Mouse (Mus musculus): ENCODE results near the gene Dennd6a. TPM values are rescaled to one million over a fixed set of nuclear protein-coding genes. Genes with fewer than 3 reads are reported as not detected.
"Not testable (repeated sequence)": the region's sequence is repeated elsewhere in the genome, so short reads cannot be mapped to it uniquely, and the experiment has no call there.

Dennd6a gene
- 26.9 and 27.0 TPM in 2 replicates for polyA plus RNA-seq (2015; fragmentation: Nextera tagmentation; extraction: Ambion mirVana)

DNA sequence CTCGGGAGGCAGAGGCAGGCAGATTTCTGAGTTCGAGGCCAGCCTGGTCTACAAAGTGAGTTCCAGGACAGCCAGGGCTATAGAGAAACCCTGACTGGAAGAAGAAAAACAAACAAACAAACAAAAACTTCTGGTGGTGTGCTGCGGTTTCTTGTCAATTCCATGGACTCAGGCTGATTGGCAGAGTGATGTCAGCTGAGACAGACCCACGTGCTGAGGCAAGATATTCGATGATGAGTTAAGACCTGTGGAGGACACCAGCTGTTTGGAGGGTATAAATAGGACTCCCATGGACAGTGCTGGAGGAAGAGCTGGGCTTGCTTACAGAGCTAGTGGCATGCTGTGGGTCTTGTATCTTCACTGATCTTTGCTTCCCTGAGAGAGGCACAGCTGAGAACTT is at the start of gene Dennd6a:
Gene Dennd6a, plus strand, starts transcription at position 301 of the 400 bp plus-strand sequence.
- H3K9me3 ChIP-seq (replicated peaks); H3K4me2 ChIP-seq: not testable (repeated sequence)

GRCm38 (mm10) chr14:26525955-26526354 is 47.7 kb upstream of the Dennd6a start:
- Histone ChIP-seq H3K27me3 (no peaks in the 10 kb centered on the region), H3K36me3 (ENCODE audit: poor library complexity, severe bottlenecking) (peaks cover 12% of the 10 kb centered on the region; the same call in 1 of the 2 replicates), H3K4me3 (no peak overlapping the region), H3K27ac (no peak overlapping the region), H3K4me1 (peaks cover 29% of the 10 kb centered on the region), H3K4me2 (no peak overlapping the region), H3K9ac (no peak overlapping the region), H3K9me3 (replicated peaks) (no peaks in the 10 kb centered on the region)
- ATAC-seq = no peak
- WGBS = 48% methylated on average over 3 of the region's 3 CpGs

More for the DNA sequence above, at the start of gene Dennd6a:
- not testable (repeated sequence) for H3K4me3 ChIP-seq; H3K36me3 ChIP-seq (ENCODE audit: poor library complexity, severe bottlenecking); H3K4me1 ChIP-seq; H3K27me3 ChIP-seq; H3K27ac ChIP-seq; ATAC-seq; H3K9ac ChIP-seq
- WGBS = 88% methylated on average over 5 of the region's 5 CpGs

GRCm38 (mm10) chr14:26528296-26528695 is 45.4 kb upstream of the Dennd6a start:
- no peak overlapping the region for H3K4me3 ChIP-seq
- H3K27ac ChIP-seq = no peak overlapping the region
- WGBS = 85% methylated on average over 2 of the region's 2 CpGs
- H3K27me3 ChIP-seq = no peaks in the 10 kb centered on the region
- H3K9me3 ChIP-seq (replicated peaks) = no peaks in the 10 kb centered on the region
- H3K9ac ChIP-seq = no peak overlapping the region
- H3K4me1 ChIP-seq = peaks cover 47% of the 10 kb centered on the region
- no peak overlapping the region for H3K4me2 ChIP-seq
- H3K36me3 ChIP-seq (ENCODE audit: poor library complexity, severe bottlenecking) = peaks cover 12% of the 10 kb centered on the region; the same call in 1 of the 2 replicates
- ATAC-seq = no peak

GRCm38 (mm10) chr14:26530350-26530749 is 43.3 kb upstream of the Dennd6a start:
- H3K27me3 ChIP-seq = no peaks in the 10 kb centered on the region
- H3K9ac ChIP-seq = no peak overlapping the region
- H3K36me3 ChIP-seq (ENCODE audit: poor library complexity, severe bottlenecking) = peaks cover 12% of the 10 kb centered on the region; the same call in 1 of the 2 replicates
- no peak for ATAC-seq
- no peaks in the 10 kb centered on the region for H3K9me3 ChIP-seq (replicated peaks)
- H3K4me3 ChIP-seq = no peak overlapping the region
- peaks cover 51% of the 10 kb centered on the region for H3K4me1 ChIP-seq
- H3K27ac ChIP-seq = no peak overlapping the region
- H3K4me2 ChIP-seq = peak overlapping the region; percentile 2
- WGBS = 61% methylated on average over 7 of the region's 7 CpGs

- H3K4me3 ChIP-seq = no peak overlapping the region
- peaks cover 12% of the 10 kb centered on the region; the same call in 1 of the 2 replicates for H3K36me3 ChIP-seq (ENCODE audit: poor library complexity, severe bottlenecking)
- H3K27me3 ChIP-seq = no peaks in the 10 kb centered on the region
- no peak for ATAC-seq
- H3K9ac ChIP-seq = no peak overlapping the region
- 82% methylated on average over 10 of the region's 10 CpGs for WGBS
- no peaks in the 10 kb centered on the region for H3K9me3 ChIP-seq (replicated peaks)
- no peak overlapping the region for H3K27ac ChIP-seq
- peaks cover 43% of the 10 kb centered on the region for H3K4me1 ChIP-seq
- H3K4me2 ChIP-seq = peak overlapping the region; percentile 24
Observed at GRCm38 (mm10) chr14:26531410-26532313, 42.0 kb upstream of the Dennd6a start.

- no peak overlapping the region for H3K27ac ChIP-seq
- peak overlapping the region; percentile 98 for H3K9ac ChIP-seq
- no peak for ATAC-seq
- no peaks in the 10 kb centered on the region for H3K27me3 ChIP-seq
- H3K9me3 ChIP-seq (replicated peaks) = no peaks in the 10 kb centered on the region
- H3K4me2 ChIP-seq = peak overlapping the region; percentile 88
- peaks cover 10% of the 10 kb centered on the region; the same call in 1 of the 2 replicates for H3K36me3 ChIP-seq (ENCODE audit: poor library complexity, severe bottlenecking)
- peaks cover 43% of the 10 kb centered on the region for H3K4me1 ChIP-seq
- H3K4me3 ChIP-seq = peak overlapping the region; percentile 97
- 61% methylated on average over 9 of the region's 9 CpGs for WGBS
Observed at GRCm38 (mm10) chr14:26532752-26533151, 40.9 kb upstream of the Dennd6a start.

DNA sequence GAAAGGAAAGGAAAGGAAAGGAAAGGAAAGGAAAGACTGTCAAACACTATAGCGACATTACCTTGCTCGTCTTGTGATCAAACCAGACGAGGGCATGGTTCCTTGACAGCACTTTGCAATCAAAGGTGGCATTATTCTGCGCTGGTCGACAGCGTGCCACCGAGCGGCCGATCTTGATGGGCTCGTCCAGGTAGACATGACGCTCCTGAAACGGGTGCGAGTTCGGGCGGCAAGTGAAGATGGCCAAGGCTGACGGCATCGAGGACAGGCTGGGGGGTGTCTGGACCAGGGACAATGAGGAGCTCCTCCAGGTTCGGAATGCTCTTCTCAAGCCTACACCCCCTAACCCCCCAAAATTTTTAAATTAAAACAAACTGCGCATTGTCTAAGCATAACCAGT is 40.4 kb upstream of the Dennd6a start:
- Histone ChIP-seq H3K27me3 (no peaks in the 10 kb centered on the region), H3K9ac (peak overlapping the region; percentile 98), H3K4me1 (peaks cover 43% of the 10 kb centered on the region), H3K27ac (no peak overlapping the region), H3K4me2 (peak overlapping the region; percentile 88), H3K4me3 (peak overlapping the region; percentile 97), H3K9me3 (replicated peaks) (no peaks in the 10 kb centered on the region), H3K36me3 (ENCODE audit: poor library complexity, severe bottlenecking) (0 out of 2 replicates have a peak, but pooled peaks cover 9% of the 10 kb centered on the region)
- WGBS = 28% methylated on average over 19 of the region's 19 CpGs
- ATAC-seq = no peak

- Histone ChIP-seq H3K4me1 (peaks cover 41% of the 10 kb centered on the region), H3K36me3 (ENCODE audit: poor library complexity, severe bottlenecking) (0 out of 2 replicates have a peak, but pooled peaks cover 6% of the 10 kb centered on the region), H3K27me3 (no peaks in the 10 kb centered on the region), H3K4me3 (peak overlapping the region; percentile 97), H3K9me3 (replicated peaks) (no peaks in the 10 kb centered on the region), H3K27ac (peak overlapping the region; percentile 80), H3K9ac (peak overlapping the region; percentile 98), H3K4me2 (peak overlapping the region; percentile 88)
- ATAC-seq = peak; percentile 85
- WGBS = under 1% methylated on average over 78 of the region's 92 CpGs
Observed at GRCm38 (mm10) chr14:26533821-26534756, 39.6 kb upstream of the Dennd6a start.

DNA sequence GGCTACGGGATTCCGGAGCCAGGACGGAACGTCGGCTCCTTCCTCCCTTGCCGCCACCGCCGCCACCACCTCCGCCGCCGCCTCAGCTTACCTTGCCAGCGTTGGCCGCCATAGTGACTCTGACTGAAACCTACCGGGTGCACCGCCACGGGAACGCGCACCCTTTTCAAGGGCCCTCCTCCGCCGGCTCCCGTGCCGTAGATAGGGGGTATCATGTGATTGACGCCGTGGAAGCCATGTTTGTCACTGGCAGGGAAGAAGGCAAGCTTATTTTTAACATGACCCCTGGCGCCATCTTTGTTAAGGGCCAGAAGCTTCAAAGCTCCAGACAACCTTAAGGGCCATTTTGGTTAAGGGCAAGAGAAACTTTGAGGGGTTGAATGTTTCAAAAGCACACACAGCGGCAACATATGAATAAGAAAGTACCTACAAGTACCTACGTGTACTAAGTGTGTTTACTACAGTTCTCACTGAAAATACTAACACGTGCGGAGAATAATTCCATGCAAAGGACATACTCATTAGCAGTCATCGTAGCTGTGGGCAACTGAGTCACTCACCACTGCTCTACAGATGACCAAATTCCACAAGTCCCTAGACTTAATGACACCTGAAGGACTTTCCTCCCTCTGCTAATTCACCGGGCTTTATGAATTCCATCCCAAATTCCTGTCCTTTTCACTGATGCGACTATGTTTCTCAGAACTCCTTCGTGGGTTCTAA is 38.7 kb upstream of the Dennd6a start, which contains the start of gene Slmap:
Gene Slmap, minus strand, starts transcription at position 175 of the 723 bp plus-strand sequence.
- ATAC-seq = peak; percentile 96
- peak within 1 kb of the TSS; percentile 88 for H3K4me2 ChIP-seq
- peak within 1 kb of the TSS; percentile 98 for H3K9ac ChIP-seq
- peak within 1 kb of the TSS; percentile 97 for H3K4me3 ChIP-seq
- H3K9me3 ChIP-seq (replicated peaks) = no peaks in the 10 kb centered on the region
- WGBS = 13% methylated on average over 33 of the region's 33 CpGs
- peaks cover 33% of the 10 kb centered on the region for H3K4me1 ChIP-seq
- no peaks in the 10 kb centered on the region for H3K27me3 ChIP-seq
- peak within 1 kb of the TSS; percentile 80 for H3K27ac ChIP-seq
- no peaks in the 10 kb centered on the region for H3K36me3 ChIP-seq (ENCODE audit: poor library complexity, severe bottlenecking)

DNA sequence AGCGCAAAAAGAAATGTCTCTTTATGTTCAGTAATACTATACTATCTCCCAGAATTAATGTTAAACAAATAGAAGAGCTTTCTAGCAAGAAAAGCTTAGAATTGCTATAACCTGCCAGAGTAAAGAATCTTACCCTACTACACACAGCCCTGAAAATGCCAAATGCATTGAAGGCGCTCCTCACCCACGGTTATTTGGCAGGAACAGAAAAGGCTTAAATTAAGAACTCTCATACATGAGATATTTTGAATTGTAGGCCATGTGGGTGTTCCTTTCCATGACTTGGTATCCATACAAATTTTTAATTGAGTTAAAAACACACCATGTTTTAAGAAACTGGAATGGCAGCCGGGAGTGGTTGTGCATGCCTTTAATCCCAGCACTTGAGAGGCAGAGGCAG is 34.4 kb upstream of the Dennd6a start:
- no peak for ATAC-seq
- 88% methylated on average over 4 of the region's 4 CpGs for WGBS
- H3K9me3 ChIP-seq (replicated peaks) = no peaks in the 10 kb centered on the region
- H3K4me1 ChIP-seq = no peaks in the 10 kb centered on the region
- H3K9ac ChIP-seq = no peak overlapping the region
- no peak overlapping the region for H3K4me3 ChIP-seq
- H3K27me3 ChIP-seq = no peaks in the 10 kb centered on the region
- H3K27ac ChIP-seq = no peak overlapping the region
- H3K36me3 ChIP-seq (ENCODE audit: poor library complexity, severe bottlenecking) = no peaks in the 10 kb centered on the region
- H3K4me2 ChIP-seq = no peak overlapping the region

DNA sequence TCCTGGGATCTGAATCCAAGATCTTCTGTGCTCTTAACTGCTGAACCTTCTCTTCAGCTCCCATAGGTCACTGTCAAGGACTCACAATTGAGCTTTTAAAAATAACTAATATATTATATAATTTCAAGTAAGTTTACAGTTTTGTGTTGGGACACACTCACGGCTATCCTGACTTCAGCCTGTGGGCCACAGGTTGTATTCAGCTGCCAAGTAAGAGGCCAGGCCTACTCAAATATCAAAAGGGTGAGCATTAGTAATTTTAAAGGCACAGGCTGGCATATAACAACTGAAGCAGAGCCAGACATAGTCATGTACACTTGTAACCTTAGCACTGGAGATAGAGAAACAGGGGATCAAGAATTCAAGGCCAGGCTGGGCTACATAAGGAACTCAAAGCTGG is 33.1 kb upstream of the Dennd6a start:
- H3K4me3 ChIP-seq = no peak overlapping the region
- 88% methylated on average over 1 of the region's 1 CpGs for WGBS
- no peak overlapping the region for H3K27ac ChIP-seq
- no peaks in the 10 kb centered on the region for H3K27me3 ChIP-seq
- H3K4me1 ChIP-seq = no peaks in the 10 kb centered on the region
- no peaks in the 10 kb centered on the region for H3K9me3 ChIP-seq (replicated peaks)
- H3K36me3 ChIP-seq (ENCODE audit: poor library complexity, severe bottlenecking) = no peaks in the 10 kb centered on the region
- no peak overlapping the region for H3K4me2 ChIP-seq
- H3K9ac ChIP-seq = no peak overlapping the region
- ATAC-seq = no peak
